Mouse (Mus musculus): ENCODE measurements around the gene 4933402E13Rik.

The 4933402E13Rik gene

GRCm38 (mm10) chrX:62283199-62283598 is at the start of gene 4933402E13Rik:
4933402E13Rik (plus strand) TSS chrX:62283499.
- no peak for DNase-seq (ENCODE audit: low read depth, low spot score)
